Mouse (Mus musculus): ENCODE results near the gene Gm20425. TPM values are rescaled to one million over a fixed set of nuclear protein-coding genes. Genes with fewer than 3 reads are reported as not detected.

The Gm20425 gene
- polyA plus RNA-seq, 2 experiments = 0.16 to 1.7 TPM

GRCm38 (mm10) chr9:103226806-103227205, 3.3 kb downstream of the Gm20425 start:
- 77% methylated on average over 15 of the region's 15 CpGs for WGBS (ENCODE audit: insufficient replicate concordance)
- ATAC-seq (ENCODE audit: insufficient read depth) (no peak), DNase-seq (ENCODE audit: low read depth in 3 of 3, low spot score in 3 of 3) (no peak)
- Histone ChIP-seq H3K27me3 (ENCODE audit: control insufficient read depth, insufficient read depth, low read length) (no peaks in the 10 kb centered on the region), H3K4me3 (ENCODE audit: insufficient read depth in 1 of 2, low read depth in 2 of 2, low read length in 2 of 2) (no peak overlapping the region), H3K4me2 (ENCODE audit: low read depth) (peak overlapping the region; percentile 15; the same call in 1 of the 2 replicates), H3K9ac (replicated peaks) (no peak overlapping the region), H3K9me3 (ENCODE audit: control insufficient read depth, low read length) (no peaks in the 10 kb centered on the region), H3K36me3 (replicated peaks; ENCODE audit: control insufficient read depth, insufficient read depth, low read depth) (peaks cover 2% of the 10 kb centered on the region; the same call in 1 of the 2 replicates), H3K4me1 (replicated peaks; ENCODE audit: control insufficient read depth in 2 of 2, insufficient read depth in 2 of 2, low read length in 1 of 2) (peaks cover 0 to 3% of the 10 kb centered on the region in 2 experiments; a peak in 1 of 4 replicates), H3K27ac (no peak overlapping the region)
- TF ChIP-seq CTCF (IDR thresholded peaks at IDR 0.05; ENCODE audit: low read depth) = no peak
- TF ChIP-seq EP300 (IDR thresholded peaks at IDR 0.05; ENCODE audit: low read depth) = no peak

- H3K4me2 ChIP-seq (ENCODE audit: low read depth) = no peak overlapping the region
- WGBS (ENCODE audit: insufficient replicate concordance) = 25% methylated on average over 3 of the region's 3 CpGs
- no peaks in the 10 kb centered on the region for H3K9me3 ChIP-seq (ENCODE audit: control insufficient read depth, low read length)
- no peaks in the 10 kb centered on the region for H3K27me3 ChIP-seq (ENCODE audit: control insufficient read depth, insufficient read depth, low read length)
- peaks cover 3% of the 10 kb centered on the region; the same call in 1 of the 2 replicates for H3K36me3 ChIP-seq (replicated peaks; ENCODE audit: control insufficient read depth, insufficient read depth, low read depth)
- peak; percentile 85 for TF ChIP-seq CTCF (IDR thresholded peaks at IDR 0.05; ENCODE audit: low read depth)
- no peak for TF ChIP-seq EP300 (IDR thresholded peaks at IDR 0.05; ENCODE audit: low read depth)
- H3K27ac ChIP-seq = no peak overlapping the region
- ATAC-seq (ENCODE audit: insufficient read depth) = no peak
- DNase-seq (ENCODE audit: low read depth in 3 of 3, low spot score in 3 of 3) = no peak
- H3K4me3 ChIP-seq (ENCODE audit: insufficient read depth in 1 of 2, low read depth in 2 of 2, low read length in 2 of 2) = no peak overlapping the region
- no peaks in the 10 kb centered on the region for H3K4me1 ChIP-seq (replicated peaks; ENCODE audit: control insufficient read depth in 2 of 2, insufficient read depth in 2 of 2, low read length in 1 of 2)
- no peak overlapping the region for H3K9ac ChIP-seq (replicated peaks)
Observed at GRCm38 (mm10) chr9:103225464-103225863, 4.6 kb downstream of the Gm20425 start.

- no peak for DNase-seq (ENCODE audit: low read depth in 3 of 3, low spot score in 3 of 3)
- H3K36me3 ChIP-seq (replicated peaks; ENCODE audit: control insufficient read depth, insufficient read depth, low read depth) = peaks cover 3% of the 10 kb centered on the region; the same call in 1 of the 2 replicates
- no peak overlapping the region for H3K4me3 ChIP-seq (ENCODE audit: insufficient read depth in 1 of 2, low read depth in 2 of 2, low read length in 2 of 2)
- H3K4me1 ChIP-seq (replicated peaks; ENCODE audit: control insufficient read depth in 2 of 2, insufficient read depth in 2 of 2, low read length in 1 of 2) = no peaks in the 10 kb centered on the region
- no peak overlapping the region for H3K27ac ChIP-seq
- no peaks in the 10 kb centered on the region for H3K9me3 ChIP-seq (ENCODE audit: control insufficient read depth, low read length)
- H3K27me3 ChIP-seq (ENCODE audit: control insufficient read depth, insufficient read depth, low read length) = no peaks in the 10 kb centered on the region
- no peak overlapping the region for H3K4me2 ChIP-seq (ENCODE audit: low read depth)
- WGBS (ENCODE audit: insufficient replicate concordance) = 74% methylated on average over 7 of the region's 7 CpGs
- H3K9ac ChIP-seq (replicated peaks) = no peak overlapping the region
- ATAC-seq (ENCODE audit: insufficient read depth) = no peak
- no peak for TF ChIP-seq EP300 (IDR thresholded peaks at IDR 0.05; ENCODE audit: low read depth)
- TF ChIP-seq CTCF (IDR thresholded peaks at IDR 0.05; ENCODE audit: low read depth) = no peak
Observed at GRCm38 (mm10) chr9:103224721-103225120, 5.4 kb downstream of the Gm20425 start.

- H3K4me2 ChIP-seq (ENCODE audit: low read depth) = no peak overlapping the region
- H3K36me3 ChIP-seq (replicated peaks; ENCODE audit: control insufficient read depth, insufficient read depth, low read depth) = no peaks in the 10 kb centered on the region; the same call in 1 of the 2 replicates
- no peak for ATAC-seq (ENCODE audit: insufficient read depth)
Observed at GRCm38 (mm10) chr9:103214281-103214680, 15.8 kb downstream of the Gm20425 start.

GRCm38 (mm10) chr9:103213631-103214030, 16.5 kb downstream of the Gm20425 start:
- H3K4me3 ChIP-seq (ENCODE audit: insufficient read depth in 1 of 2, low read depth in 2 of 2, low read length in 2 of 2) = no peak overlapping the region
- ATAC-seq (ENCODE audit: insufficient read depth) = no peak
- no peak for TF ChIP-seq EP300 (IDR thresholded peaks at IDR 0.05; ENCODE audit: low read depth)
- TF ChIP-seq CTCF (IDR thresholded peaks at IDR 0.05; ENCODE audit: low read depth) = no peak
- H3K36me3 ChIP-seq (replicated peaks; ENCODE audit: control insufficient read depth, insufficient read depth, low read depth) = no peaks in the 10 kb centered on the region; the same call in 1 of the 2 replicates
- DNase-seq (ENCODE audit: low read depth in 3 of 3, low spot score in 3 of 3) = no peak
- H3K9ac ChIP-seq (replicated peaks) = no peak overlapping the region
- no peak overlapping the region for H3K27ac ChIP-seq
- H3K4me1 ChIP-seq (replicated peaks; ENCODE audit: control insufficient read depth in 2 of 2, insufficient read depth in 2 of 2, low read length in 1 of 2) = no peaks in the 10 kb centered on the region
- no peak overlapping the region for H3K4me2 ChIP-seq (ENCODE audit: low read depth)
- no peaks in the 10 kb centered on the region for H3K9me3 ChIP-seq (ENCODE audit: control insufficient read depth, low read length)
- 56% methylated on average over 2 of the region's 2 CpGs for WGBS (ENCODE audit: insufficient replicate concordance)
- no peaks in the 10 kb centered on the region for H3K27me3 ChIP-seq (ENCODE audit: control insufficient read depth, insufficient read depth, low read length)

More at GRCm38 (mm10) chr9:103214281-103214680, 15.8 kb downstream of the Gm20425 start:
- H3K9ac ChIP-seq (replicated peaks) = no peak overlapping the region
- no peak overlapping the region for H3K27ac ChIP-seq
- H3K27me3 ChIP-seq (ENCODE audit: control insufficient read depth, insufficient read depth, low read length) = no peaks in the 10 kb centered on the region
- H3K4me3 ChIP-seq (ENCODE audit: insufficient read depth in 1 of 2, low read depth in 2 of 2, low read length in 2 of 2) = no peak overlapping the region
- TF ChIP-seq CTCF (IDR thresholded peaks at IDR 0.05; ENCODE audit: low read depth) (no peak), EP300 (IDR thresholded peaks at IDR 0.05; ENCODE audit: low read depth) (no peak)
- no peaks in the 10 kb centered on the region for H3K4me1 ChIP-seq (replicated peaks; ENCODE audit: control insufficient read depth in 2 of 2, insufficient read depth in 2 of 2, low read length in 1 of 2)
- no peak for DNase-seq (ENCODE audit: low read depth in 3 of 3, low spot score in 3 of 3)
- 60% methylated on average over 6 of the region's 6 CpGs for WGBS (ENCODE audit: insufficient replicate concordance)
- H3K9me3 ChIP-seq (ENCODE audit: control insufficient read depth, low read length) = no peaks in the 10 kb centered on the region
